Mouse (Mus musculus): ENCODE data around the gene Hnrnph3.

- TF ChIP-seq POLR2A (IDR thresholded peaks at IDR 0.05; ENCODE audit: insufficient read depth, low read depth, low read length) (no peak), CTCF (IDR thresholded peaks at IDR 0.05) (no peak)
Observed at GRCm38 (mm10) chr10:63014168-63014567, 9.8 kb downstream of the Hnrnph3 start.

All from heart, adult 2 months (tissue).